Mouse (Mus musculus) frontal cortex, adult (tissue): ENCODE results near the gene Hes3.
A peak's percentile ranks its signal among the peaks of the same experiment; 100 is the strongest.

Experiments
- ATAC-seq: cut with Nextera tagmentation; 2 replicates; pipeline ENCODE4 v1.9.2; 2017; ENCODE audit warnings: mild to moderate bottlenecking, moderate library complexity, mixed read lengths; ENCODE audit not compliant: low TSS enrichment

Hes3 gene

GRCm38 (mm10) chr4:152260451-152260850 lies 31.0 kb downstream of the Hes3 start:
- no peak for ATAC-seq

- peak; percentile 56 for ATAC-seq
Observed at GRCm38 (mm10) chr4:152257070-152257469, 34.4 kb downstream of the Hes3 start.

- ATAC-seq: no peak
Observed at GRCm38 (mm10) chr4:152253183-152253759, 38.2 kb downstream of the Hes3 start.

GRCm38 (mm10) chr4:152250615-152251014 lies 40.8 kb downstream of the Hes3 start:
- no peak for ATAC-seq

GRCm38 (mm10) chr4:152247195-152247594 lies 44.3 kb downstream of the Hes3 start:
- no peak for ATAC-seq

- ATAC-seq: peak; percentile 75
Observed at GRCm38 (mm10) chr4:152246011-152246410, 45.5 kb downstream of the Hes3 start.

GRCm38 (mm10) chr4:152244545-152245522 lies 46.6 kb downstream of the Hes3 start:
- ATAC-seq: peak; percentile 29; the same call in 1 of the 2 replicates

GRCm38 (mm10) chr4:152243969-152244368 lies 47.5 kb downstream of the Hes3 start:
- no peak for ATAC-seq

GRCm38 (mm10) chr4:152243241-152243891 lies 48.1 kb downstream of the Hes3 start:
- no peak for ATAC-seq

- no peak for ATAC-seq
Observed at GRCm38 (mm10) chr4:152239974-152240373, 51.5 kb downstream of the Hes3 start.
